In the genomic region with DNA sequence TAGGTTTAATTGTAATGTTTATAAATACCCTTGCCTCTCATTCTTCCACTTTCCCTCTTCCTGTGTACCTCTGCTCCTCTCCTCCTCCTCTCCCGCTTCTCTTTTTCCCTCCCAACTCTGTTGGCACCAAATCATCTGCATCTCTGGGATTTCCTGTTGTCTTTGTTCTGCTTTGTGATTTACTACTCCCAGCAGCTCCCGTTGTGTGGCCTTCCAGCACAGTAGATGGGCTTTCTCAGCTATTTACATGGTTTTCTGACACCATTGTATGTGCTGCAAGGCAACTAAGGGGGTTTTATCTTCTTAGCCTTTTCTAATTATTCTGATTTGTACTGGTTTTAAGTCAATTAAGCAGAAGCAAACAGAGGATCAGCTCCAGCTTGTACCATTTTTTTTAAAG, we compare ENCODE assay signal across 23 mouse cellular contexts.
A peak's percentile ranks its signal among the peaks of the same experiment; 100 is the strongest.
DNase-seq lines count a peak whose midpoint lies in the region; ATAC-seq and TF ChIP-seq lines count a peak whose summit lies in the region.
"Had no signal": no experiment of that assay in that cellular context is flagged by ENCODE, and none has a peak within 500 bp of the region (broad histone marks: within the 10 kb centered on the region; RNA-seq: fewer than 3 reads in every experiment).

No protein-coding gene starts in this region.

- peak; percentile 35 for DNase-seq in kidney, postnatal 0 days (ENCODE audit: low spot score)
- no peak for DNase-seq in kidney, adult 2 months
- DNase-seq in midbrain, embryonic 14.5 days = peak; percentile 41
- DNase-seq in midbrain, embryonic 11.5 days (ENCODE audit: low spot score, missing footprints) = no peak
- peak; percentile 20 for DNase-seq in embryo, embryonic 11 days
- peak; percentile 2 for DNase-seq in retina, postnatal 1 day
- DNase-seq in right cerebral cortex, adult 18-20 months = no peak
- DNase-seq: adrenal gland, adult 8-10 months; cerebellum, adult 2 months; cerebellum, postnatal 36 days; gastrocnemius, adult 2 months; heart, postnatal 36 days; kidney, adult 8-10 months; layer of hippocampus, adult 9-11 months; liver, embryonic 13.5 days; lung, adult 2 months; right cerebral cortex, postnatal 4 days; thymus, postnatal 14 days had no signal

- no peaks in the 10 kb centered on the region for H3K9me3 ChIP-seq in kidney, postnatal 0 days (replicated peaks; ENCODE audit: low read length)
- H3K9me3 ChIP-seq in midbrain, embryonic 14.5 days (ENCODE audit: control insufficient read depth, low read length) = no peaks in the 10 kb centered on the region
- H3K9me3 ChIP-seq in midbrain, embryonic 11.5 days (ENCODE audit: control insufficient read depth, low read length) = no peaks in the 10 kb centered on the region
- H3K9me3 ChIP-seq: heart, embryonic 15.5 days; hindbrain, embryonic 13.5 days; liver, embryonic 13.5 days had no signal

- H3K27ac ChIP-seq in kidney, postnatal 0 days = no peak overlapping the region
- no peak overlapping the region for H3K27ac ChIP-seq in kidney, adult 2 months (ENCODE audit: insufficient read depth, low read depth, low read length)
- no peak overlapping the region for H3K27ac ChIP-seq in midbrain, embryonic 14.5 days (replicated peaks; ENCODE audit: low read depth, low read length)
- H3K27ac ChIP-seq in midbrain, embryonic 11.5 days (ENCODE audit: low read depth, low read length) = no peak overlapping the region
- H3K27ac ChIP-seq: gastrocnemius, adult 2 months; heart, embryonic 15.5 days; hindbrain, embryonic 13.5 days; left cerebral cortex, adult 2 months; liver, embryonic 13.5 days had no signal

- no peaks in the 10 kb centered on the region for H3K27me3 ChIP-seq in kidney, postnatal 0 days (ENCODE audit: insufficient read depth, low read length)
- no peaks in the 10 kb centered on the region for H3K27me3 ChIP-seq in kidney, adult 2 months (replicated peaks; ENCODE audit: control insufficient read depth, insufficient read depth, low read length)
- H3K27me3 ChIP-seq in midbrain, embryonic 14.5 days (ENCODE audit: control insufficient read depth, insufficient read depth, low read length) = no peaks in the 10 kb centered on the region
- no peaks in the 10 kb centered on the region for H3K27me3 ChIP-seq in midbrain, embryonic 11.5 days (ENCODE audit: control insufficient read depth, insufficient read depth, low read length)
- H3K27me3 ChIP-seq: heart, embryonic 15.5 days; hindbrain, embryonic 13.5 days; liver, embryonic 13.5 days; megakaryocyte, embryonic 14.5 days had no signal

- H3K4me2 ChIP-seq in kidney, postnatal 0 days (ENCODE audit: low read length) = no peak overlapping the region
- H3K4me2 ChIP-seq in midbrain, embryonic 14.5 days (ENCODE audit: low read length) = no peak overlapping the region
- no peak overlapping the region for H3K4me2 ChIP-seq in midbrain, embryonic 11.5 days
- H3K4me2 ChIP-seq: heart, embryonic 15.5 days; hindbrain, embryonic 13.5 days; liver, embryonic 13.5 days had no signal

- ATAC-seq in kidney, postnatal 0 days (replicated peaks; ENCODE audit: low FRiP score, low read depth) = no peak
- ATAC-seq in midbrain, embryonic 14.5 days (ENCODE audit: low FRiP score, low TSS enrichment) = no peak
- no peak for ATAC-seq in midbrain, embryonic 11.5 days (ENCODE audit: low FRiP score)

- H3K4me1 ChIP-seq in kidney, postnatal 0 days (replicated peaks; ENCODE audit: insufficient read depth, low read length) = no peaks in the 10 kb centered on the region
- no peaks in the 10 kb centered on the region for H3K4me1 ChIP-seq in kidney, adult 2 months (ENCODE audit: control insufficient read depth, insufficient read depth, low read length)
- no peaks in the 10 kb centered on the region for H3K4me1 ChIP-seq in midbrain, embryonic 14.5 days (ENCODE audit: control insufficient read depth, insufficient read depth, low read length)
- 0 out of 2 replicates have a peak, but pooled peaks cover 2% of the 10 kb centered on the region for H3K4me1 ChIP-seq in midbrain, embryonic 11.5 days (ENCODE audit: control insufficient read depth, insufficient read depth, low read length)
- H3K4me1 ChIP-seq: heart, embryonic 15.5 days; liver, embryonic 13.5 days; megakaryocyte, embryonic 14.5 days had no signal

- WGBS in kidney, postnatal 0 days = 0% methylated on average over 2 of the region's 2 CpGs
- WGBS in kidney, adult 2 months = 1% methylated on average over 2 of the region's 2 CpGs
- WGBS in midbrain, embryonic 14.5 days = 5% methylated on average over 2 of the region's 2 CpGs
- 8% methylated on average over 2 of the region's 2 CpGs for whole genome bisulfite sequencing in midbrain, embryonic 11.5 days

- H3K9ac ChIP-seq in kidney, postnatal 0 days (ENCODE audit: low read depth, low read length) = no peak overlapping the region
- H3K9ac ChIP-seq in midbrain, embryonic 14.5 days (replicated peaks; ENCODE audit: low read length) = no peak overlapping the region
- no peak overlapping the region for H3K9ac ChIP-seq in midbrain, embryonic 11.5 days (ENCODE audit: low read length)
- H3K9ac ChIP-seq: heart, embryonic 15.5 days; hindbrain, embryonic 13.5 days; liver, embryonic 13.5 days had no signal

- no peak for TF ChIP-seq CTCF in kidney, postnatal 0 days (IDR thresholded peaks at IDR 0.05; ENCODE audit: low read depth)
- no peak for TF ChIP-seq CTCF in kidney, adult 2 months (conservative IDR thresholded peaks at IDR 0.05; ENCODE audit: insufficient read depth, insufficient read length, low read depth, low read length)

- no peak overlapping the region for H3K4me3 ChIP-seq in kidney, postnatal 0 days (replicated peaks; ENCODE audit: low read depth, low read length)
- no peak overlapping the region for H3K4me3 ChIP-seq in kidney, adult 2 months (ENCODE audit: insufficient read depth, low read depth, low read length)
- no peak overlapping the region for H3K4me3 ChIP-seq in midbrain, embryonic 14.5 days (replicated peaks; ENCODE audit: low read depth, low read length)
- H3K4me3 ChIP-seq in midbrain, embryonic 11.5 days (ENCODE audit: low read depth, low read length) = no peak overlapping the region
- H3K4me3 ChIP-seq: gastrocnemius, adult 2 months; heart, embryonic 15.5 days; hindbrain, embryonic 13.5 days; left cerebral cortex, adult 2 months; liver, embryonic 13.5 days; megakaryocyte, embryonic 14.5 days; myocyte had no signal

- TF ChIP-seq POLR2A in kidney, adult 2 months (IDR thresholded peaks at IDR 0.05; ENCODE audit: low read depth, low read length) = no peak

- H3K36me3 ChIP-seq in kidney, postnatal 0 days (ENCODE audit: insufficient read depth, low read length) = no peaks in the 10 kb centered on the region
- H3K36me3 ChIP-seq in kidney, adult 2 months (ENCODE audit: control insufficient read depth, insufficient read depth, low read length) = no peaks in the 10 kb centered on the region
- no peaks in the 10 kb centered on the region for H3K36me3 ChIP-seq in midbrain, embryonic 14.5 days (ENCODE audit: control insufficient read depth, insufficient read depth, low read length)
- H3K36me3 ChIP-seq in midbrain, embryonic 11.5 days (ENCODE audit: control insufficient read depth, insufficient read depth, low read length) = no peaks in the 10 kb centered on the region
- H3K36me3 ChIP-seq: heart, embryonic 15.5 days; hindbrain, embryonic 13.5 days; liver, embryonic 13.5 days had no signal

Comparison
In these comparisons a context has a peak if more than half of its experiments do, and no peak if none do; other contexts are left out.
1. DNase-seq: peak in kidney, postnatal 0 days (single experiment), midbrain, embryonic 14.5 days (single experiment), embryo, embryonic 11 days (single experiment) and retina, postnatal 1 day (single experiment); none in kidney, adult 2 months (single experiment), midbrain, embryonic 11.5 days (single experiment) and right cerebral cortex, adult 18-20 months (single experiment).